Mouse (Mus musculus): ENCODE results near the gene Slk. TPM values are rescaled to one million over a fixed set of nuclear protein-coding genes. Genes with fewer than 3 reads are reported as not detected.

Gene Slk
- polyA plus RNA-seq, 1 experiment from 2014 or later, result 10.6 TPM

GRCm38 (mm10) chr19:47545055-47545454 lies 34.4 kb upstream of the Slk start:
- ATAC-seq (ENCODE audit: low FRiP score) (no peak; the same call in 1 of the 2 replicates), DNase-seq (ENCODE audit: low spot score) (no peak)
- Histone ChIP-seq H3K4me2 (replicated peaks) (no peak overlapping the region), H3K9ac (no peak overlapping the region), H3K4me1 (replicated peaks; ENCODE audit: control insufficient read depth, insufficient read depth, low read length) (0 out of 2 replicates have a peak, but pooled peaks cover 2% of the 10 kb centered on the region), H3K27ac (no peak overlapping the region), H3K4me3 (replicated peaks; ENCODE audit: low read length) (no peak overlapping the region), H3K9me3 (ENCODE audit: control insufficient read depth, low read length) (no peaks in the 10 kb centered on the region), H3K27me3 (ENCODE audit: control insufficient read depth, insufficient read depth, low read length) (no peaks in the 10 kb centered on the region), H3K36me3 (replicated peaks; ENCODE audit: control insufficient read depth, insufficient read depth) (no peaks in the 10 kb centered on the region)
- 52% methylated on average over 3 of the region's 3 CpGs for WGBS

- Histone ChIP-seq H3K27ac (no peak overlapping the region), H3K4me1 (replicated peaks; ENCODE audit: control insufficient read depth, insufficient read depth, low read length) (0 out of 2 replicates have a peak, but pooled peaks cover 2% of the 10 kb centered on the region), H3K9me3 (ENCODE audit: control insufficient read depth, low read length) (no peaks in the 10 kb centered on the region), H3K4me3 (replicated peaks; ENCODE audit: low read length) (no peak overlapping the region), H3K36me3 (replicated peaks; ENCODE audit: control insufficient read depth, insufficient read depth) (no peaks in the 10 kb centered on the region), H3K27me3 (ENCODE audit: control insufficient read depth, insufficient read depth, low read length) (no peaks in the 10 kb centered on the region), H3K4me2 (replicated peaks) (no peak overlapping the region), H3K9ac (no peak overlapping the region)
- no peak for DNase-seq (ENCODE audit: low spot score)
- ATAC-seq (ENCODE audit: low FRiP score), result no peak; the same call in 1 of the 2 replicates
Observed at GRCm38 (mm10) chr19:47545528-47545927, 34.0 kb upstream of the Slk start.

GRCm38 (mm10) chr19:47548432-47549076 lies 30.9 kb upstream of the Slk start:
- DNase-seq (ENCODE audit: low spot score), result no peak
- no peaks in the 10 kb centered on the region for H3K27me3 ChIP-seq (ENCODE audit: control insufficient read depth, insufficient read depth, low read length)
- no peak overlapping the region for H3K9ac ChIP-seq
- no peaks in the 10 kb centered on the region for H3K36me3 ChIP-seq (replicated peaks; ENCODE audit: control insufficient read depth, insufficient read depth)
- WGBS, result 95% methylated on average over 11 of the region's 11 CpGs
- no peak for ATAC-seq (ENCODE audit: low FRiP score)
- no peak overlapping the region for H3K4me3 ChIP-seq (replicated peaks; ENCODE audit: low read length)
- no peak overlapping the region for H3K4me2 ChIP-seq (replicated peaks)
- no peak overlapping the region for H3K27ac ChIP-seq
- no peaks in the 10 kb centered on the region for H3K4me1 ChIP-seq (replicated peaks; ENCODE audit: control insufficient read depth, insufficient read depth, low read length)
- no peaks in the 10 kb centered on the region for H3K9me3 ChIP-seq (ENCODE audit: control insufficient read depth, low read length)

GRCm38 (mm10) chr19:47549174-47549573 lies 30.3 kb upstream of the Slk start:
- WGBS, result 81% methylated on average over 9 of the region's 9 CpGs
- Histone ChIP-seq H3K27ac (no peak overlapping the region), H3K4me1 (replicated peaks; ENCODE audit: control insufficient read depth, insufficient read depth, low read length) (no peaks in the 10 kb centered on the region), H3K36me3 (replicated peaks; ENCODE audit: control insufficient read depth, insufficient read depth) (no peaks in the 10 kb centered on the region), H3K27me3 (ENCODE audit: control insufficient read depth, insufficient read depth, low read length) (no peaks in the 10 kb centered on the region), H3K4me3 (replicated peaks; ENCODE audit: low read length) (no peak overlapping the region), H3K4me2 (replicated peaks) (no peak overlapping the region), H3K9me3 (ENCODE audit: control insufficient read depth, low read length) (no peaks in the 10 kb centered on the region), H3K9ac (no peak overlapping the region)
- no peak for ATAC-seq (ENCODE audit: low FRiP score)
- DNase-seq (ENCODE audit: low spot score), result no peak

GRCm38 (mm10) chr19:47549584-47549983 lies 29.9 kb upstream of the Slk start:
- 79% methylated on average over 4 of the region's 4 CpGs for WGBS
- no peak overlapping the region for H3K4me2 ChIP-seq (replicated peaks)

GRCm38 (mm10) chr19:47559145-47559544 lies 20.3 kb upstream of the Slk start:
- no peaks in the 10 kb centered on the region for H3K9me3 ChIP-seq (ENCODE audit: control insufficient read depth, low read length)

More at GRCm38 (mm10) chr19:47549584-47549983, 29.9 kb upstream of the Slk start:
- Histone ChIP-seq H3K9ac (no peak overlapping the region), H3K36me3 (replicated peaks; ENCODE audit: control insufficient read depth, insufficient read depth) (no peaks in the 10 kb centered on the region), H3K27ac (no peak overlapping the region), H3K9me3 (ENCODE audit: control insufficient read depth, low read length) (no peaks in the 10 kb centered on the region), H3K4me1 (replicated peaks; ENCODE audit: control insufficient read depth, insufficient read depth, low read length) (no peaks in the 10 kb centered on the region), H3K4me3 (replicated peaks; ENCODE audit: low read length) (no peak overlapping the region), H3K27me3 (ENCODE audit: control insufficient read depth, insufficient read depth, low read length) (no peaks in the 10 kb centered on the region)
- DNase-seq (ENCODE audit: low spot score) (no peak), ATAC-seq (ENCODE audit: low FRiP score) (no peak)

GRCm38 (mm10) chr19:47559751-47560512 lies 19.5 kb upstream of the Slk start:
- Histone ChIP-seq H3K27ac (no peak overlapping the region), H3K9ac (no peak overlapping the region), H3K27me3 (ENCODE audit: control insufficient read depth, insufficient read depth, low read length) (no peaks in the 10 kb centered on the region), H3K4me1 (replicated peaks; ENCODE audit: control insufficient read depth, insufficient read depth, low read length) (0 out of 2 replicates have a peak, but pooled peaks cover 1% of the 10 kb centered on the region), H3K9me3 (ENCODE audit: control insufficient read depth, low read length) (no peaks in the 10 kb centered on the region), H3K4me3 (replicated peaks; ENCODE audit: low read length) (no peak overlapping the region), H3K4me2 (replicated peaks) (no peak overlapping the region), H3K36me3 (replicated peaks; ENCODE audit: control insufficient read depth, insufficient read depth) (no peaks in the 10 kb centered on the region)
- DNase-seq (ENCODE audit: low spot score) (no peak), ATAC-seq (ENCODE audit: low FRiP score) (no peak)
- 74% methylated on average over 14 of the region's 14 CpGs for WGBS

More at GRCm38 (mm10) chr19:47559145-47559544, 20.3 kb upstream of the Slk start:
- H3K27me3 ChIP-seq (ENCODE audit: control insufficient read depth, insufficient read depth, low read length), result no peaks in the 10 kb centered on the region
- H3K4me3 ChIP-seq (replicated peaks; ENCODE audit: low read length), result no peak overlapping the region
- H3K27ac ChIP-seq, result no peak overlapping the region
- DNase-seq (ENCODE audit: low spot score) (no peak), ATAC-seq (ENCODE audit: low FRiP score) (no peak)
- H3K4me2 ChIP-seq (replicated peaks), result no peak overlapping the region
- H3K36me3 ChIP-seq (replicated peaks; ENCODE audit: control insufficient read depth, insufficient read depth), result no peaks in the 10 kb centered on the region
- no peaks in the 10 kb centered on the region for H3K4me1 ChIP-seq (replicated peaks; ENCODE audit: control insufficient read depth, insufficient read depth, low read length)
- no peak overlapping the region for H3K9ac ChIP-seq
- WGBS, result 71% methylated on average over 5 of the region's 5 CpGs

GRCm38 (mm10) chr19:47560544-47561161 lies 18.8 kb upstream of the Slk start:
- no peak overlapping the region for H3K9ac ChIP-seq
- H3K27me3 ChIP-seq (ENCODE audit: control insufficient read depth, insufficient read depth, low read length), result no peaks in the 10 kb centered on the region
- 89% methylated on average over 12 of the region's 12 CpGs for WGBS
- H3K4me2 ChIP-seq (replicated peaks), result no peak overlapping the region
- H3K9me3 ChIP-seq (ENCODE audit: control insufficient read depth, low read length), result no peaks in the 10 kb centered on the region
- H3K4me3 ChIP-seq (replicated peaks; ENCODE audit: low read length), result no peak overlapping the region
- DNase-seq (ENCODE audit: low spot score), result no peak
- 0 out of 2 replicates have a peak, but pooled peaks cover 5% of the 10 kb centered on the region for H3K4me1 ChIP-seq (replicated peaks; ENCODE audit: control insufficient read depth, insufficient read depth, low read length)
- H3K36me3 ChIP-seq (replicated peaks; ENCODE audit: control insufficient read depth, insufficient read depth), result no peaks in the 10 kb centered on the region
- no peak overlapping the region for H3K27ac ChIP-seq
- no peak for ATAC-seq (ENCODE audit: low FRiP score)

- Histone ChIP-seq H3K27me3 (ENCODE audit: control insufficient read depth, insufficient read depth, low read length) (no peaks in the 10 kb centered on the region), H3K4me3 (replicated peaks; ENCODE audit: low read length) (no peak overlapping the region), H3K4me1 (replicated peaks; ENCODE audit: control insufficient read depth, insufficient read depth, low read length) (0 out of 2 replicates have a peak, but pooled peaks cover 5% of the 10 kb centered on the region), H3K27ac (no peak overlapping the region), H3K9ac (no peak overlapping the region), H3K9me3 (ENCODE audit: control insufficient read depth, low read length) (no peaks in the 10 kb centered on the region), H3K36me3 (replicated peaks; ENCODE audit: control insufficient read depth, insufficient read depth) (no peaks in the 10 kb centered on the region), H3K4me2 (replicated peaks) (no peak overlapping the region)
- ATAC-seq (ENCODE audit: low FRiP score), result no peak
- DNase-seq (ENCODE audit: low spot score), result no peak
- 82% methylated on average over 5 of the region's 5 CpGs for WGBS
Observed at GRCm38 (mm10) chr19:47561996-47562441, 17.5 kb upstream of the Slk start.

Data from hindbrain, embryonic 14.5 days (tissue).